Mouse (Mus musculus) stomach, embryonic 14.5 days (tissue): ENCODE results near the gene Mapk1ip1l. TPM values are rescaled to one million over a fixed set of nuclear protein-coding genes. Genes with fewer than 3 reads are reported as not detected.

Experiments used
- ATAC-seq: fragments of 200-750 bp; cut with Nextera tagmentation; 2 replicates; pipeline ENCODE4 v1.8.0; 2017; ENCODE audit warnings: low read depth, moderate TSS enrichment; ENCODE audit not compliant: insufficient number of reproducible peaks, insufficient read depth, low FRiP score
- H3K27ac ChIP-seq: fragments of 300-500 bp; sonication (generic); 2 replicates; pipeline ENCODE4 v1.5.1; 2014; ENCODE audit warnings: mild to moderate bottlenecking, low read length, moderate library complexity, mixed read lengths
- H3K27me3 ChIP-seq: fragments of 300-500 bp; sonication (generic); 2 replicates; pipeline ENCODE4 v1.6.1; 2014; ENCODE audit warnings: low read length, control low read depth, mixed read lengths; ENCODE audit not compliant: control insufficient read depth, insufficient read depth
- H3K36me3 ChIP-seq: fragments of 300-500 bp; sonication (generic); 2 replicates; pipeline ENCODE4 v1.6.1; 2014; ENCODE audit warnings: mild to moderate bottlenecking, control low read depth, low read length, moderate library complexity, mixed read lengths; ENCODE audit not compliant: control insufficient read depth, insufficient read depth
- H3K4me1 ChIP-seq: fragments of 300-500 bp; sonication (generic); 2 replicates; pipeline ENCODE4 v1.6.1; 2014; ENCODE audit warnings: low read length, control low read depth, mixed read lengths; ENCODE audit not compliant: control insufficient read depth, insufficient read depth
- H3K4me2 ChIP-seq: fragments of 300-500 bp; sonication (generic); replicated peaks from 2 replicates; pipeline ENCODE4 v1.6.1; 2014; ENCODE audit warnings: low read depth, low read length, control low read depth
- H3K4me3 ChIP-seq: fragments of 300-500 bp; sonication (generic); 2 replicates; pipeline ENCODE4 v1.5.1; 2014; ENCODE audit warnings: low read depth, low read length, control low read depth
- H3K9ac ChIP-seq: fragments of 300-500 bp; sonication (generic); replicated peaks from 2 replicates; pipeline ENCODE4 v1.6.1; 2014; ENCODE audit warnings: low read depth, mild to moderate bottlenecking, control low read depth, low read length, moderate library complexity, mixed read lengths
- H3K9me3 ChIP-seq: fragments of 300-500 bp; sonication (generic); 2 replicates; pipeline ENCODE4 v1.6.1; 2016; ENCODE audit warnings: low read depth, low read length, control low read depth; ENCODE audit not compliant: control insufficient read depth
- WGBS: fragments of 180-500 bp; shearing (Covaris S2); extraction: QIAGEN DNeasy Blood & Tissue Kit; methylation state at CpG from one replicate; pipeline ENCODE4 v1.1.7; 2014; 5-methylcytosine and 5-hydroxymethylcytosine counted together
- polyA plus RNA-seq: library from polyadenylated mRNA; unstranded; fragments of >200 nt; fragmentation: Nextera tagmentation; extraction: Ambion mirVana; gene quantifications from 2 replicates; pipeline ENCODE4 v1.2.1, GENCODE M21; 2014

The Mapk1ip1l gene
- polyA plus RNA-seq, 1 experiment from 2014 or later, result 84.3 TPM

DNA sequence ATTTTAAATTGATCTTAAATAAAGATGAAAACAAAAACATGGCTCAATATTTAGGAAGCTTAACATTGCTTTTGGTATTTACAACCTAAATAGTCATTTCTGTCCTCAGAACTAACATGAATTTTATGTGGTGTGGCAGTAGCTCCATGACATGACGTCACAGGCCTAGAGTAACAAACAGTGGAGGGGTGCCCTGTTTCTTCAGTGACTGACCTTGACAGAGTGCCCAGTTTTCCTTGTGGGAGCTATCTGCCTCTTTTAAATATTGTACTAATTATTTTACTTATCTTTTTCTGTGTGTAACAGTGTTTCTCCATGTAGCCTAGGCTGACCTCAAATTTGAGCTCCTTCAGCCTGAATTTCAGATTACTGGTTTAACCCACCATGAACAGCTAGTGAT is 6.3 kb upstream of the Mapk1ip1l start:
- Histone ChIP-seq H3K27me3 (no peaks in the 10 kb centered on the region), H3K4me2 (no peak overlapping the region), H3K9ac (no peak overlapping the region), H3K36me3 (no peaks in the 10 kb centered on the region; the same call in 1 of the 2 replicates), H3K4me1 (no peaks in the 10 kb centered on the region), H3K4me3 (no peak overlapping the region), H3K27ac (no peak overlapping the region), H3K9me3 (no peaks in the 10 kb centered on the region)
- no peak for ATAC-seq
- WGBS, result 83% methylated on average over 1 of the region's 1 CpGs

DNA sequence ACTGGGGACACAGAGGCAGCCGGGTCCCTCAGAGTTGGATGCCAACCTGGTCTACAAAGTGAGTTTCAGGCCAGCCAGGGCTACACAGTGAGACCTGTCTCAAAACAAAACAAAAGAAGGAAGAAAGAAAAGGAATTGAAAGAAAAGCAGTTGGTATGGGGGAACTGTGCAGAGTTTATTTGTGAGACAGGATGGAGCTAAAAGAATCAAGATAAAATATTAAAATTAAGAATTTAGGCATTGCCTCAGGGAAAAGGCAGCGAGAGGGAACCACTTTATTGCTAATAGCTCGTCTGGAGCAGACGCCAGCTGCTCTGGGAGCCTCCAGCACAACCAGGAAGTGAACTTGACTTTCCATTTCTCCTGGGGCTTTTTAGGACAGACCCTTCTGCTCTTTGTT is 3.9 kb upstream of the Mapk1ip1l start:
- Histone ChIP-seq H3K9me3 (no peaks in the 10 kb centered on the region), H3K27ac (no peak overlapping the region), H3K4me3 (no peak overlapping the region), H3K27me3 (no peaks in the 10 kb centered on the region), H3K9ac (no peak overlapping the region), H3K4me2 (no peak overlapping the region), H3K4me1 (0 out of 2 replicates have a peak, but pooled peaks cover 3% of the 10 kb centered on the region), H3K36me3 (no peaks in the 10 kb centered on the region; the same call in 1 of the 2 replicates)
- no peak for ATAC-seq
- 57% methylated on average over 4 of the region's 4 CpGs for WGBS

DNA sequence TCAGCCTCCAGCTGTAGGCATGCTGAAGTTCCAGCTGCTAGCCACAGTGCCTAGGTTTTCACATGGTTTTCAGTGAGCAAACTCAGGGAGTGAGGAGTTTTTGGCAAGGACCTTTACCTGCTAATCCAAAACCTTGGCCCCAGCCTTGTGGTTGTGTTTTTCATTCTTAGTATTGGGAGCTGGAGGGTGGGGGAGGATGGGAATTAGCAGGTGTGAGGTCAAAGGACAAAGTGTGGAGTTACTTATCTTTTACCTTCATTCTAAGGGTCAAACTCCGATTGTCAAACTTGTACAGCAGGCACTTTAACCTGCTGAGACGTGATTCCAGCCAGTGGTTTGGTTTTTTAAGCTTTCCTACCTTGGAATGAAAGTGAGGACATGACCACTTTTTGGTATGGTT is 1.8 kb upstream of the Mapk1ip1l start:
- Histone ChIP-seq H3K4me2 (no peak overlapping the region), H3K4me3 (no peak overlapping the region), H3K9ac (no peak overlapping the region), H3K36me3 (no peaks in the 10 kb centered on the region), H3K27me3 (no peaks in the 10 kb centered on the region), H3K9me3 (no peaks in the 10 kb centered on the region), H3K27ac (no peak overlapping the region), H3K4me1 (peaks cover 9% of the 10 kb centered on the region)
- 33% methylated on average over 2 of the region's 2 CpGs for WGBS
- no peak for ATAC-seq

DNA sequence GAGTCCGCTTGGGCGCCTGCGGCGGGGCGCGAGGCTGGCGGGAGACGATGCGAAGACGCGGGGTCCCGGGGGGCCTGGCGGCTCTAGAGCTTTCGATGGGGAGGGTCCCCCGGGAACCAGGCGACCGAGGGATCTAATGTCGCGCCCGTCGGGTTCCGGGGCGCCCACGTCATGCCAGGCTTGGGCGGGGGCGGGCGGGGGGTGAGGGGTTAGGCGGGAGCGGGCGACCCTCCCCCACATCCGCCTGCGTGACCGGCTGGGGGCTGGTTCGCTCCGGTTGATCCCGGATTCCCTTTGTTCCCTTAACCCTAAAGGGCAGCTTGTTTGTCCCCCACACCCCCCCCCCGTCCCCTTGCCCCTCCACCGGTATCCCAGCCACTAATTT is 334 bp downstream of the Mapk1ip1l start:
- 1% methylated on average over 35 of the region's 38 CpGs for WGBS
- H3K4me2 ChIP-seq, result peak overlapping the region; percentile 67
- peak overlapping the region; percentile 97 for H3K4me3 ChIP-seq
- peak; percentile 73 for ATAC-seq
- H3K36me3 ChIP-seq, result peaks cover 5% of the 10 kb centered on the region; the same call in 1 of the 2 replicates
- no peaks in the 10 kb centered on the region for H3K9me3 ChIP-seq
- peaks cover 9% of the 10 kb centered on the region for H3K4me1 ChIP-seq
- H3K27ac ChIP-seq, result peak overlapping the region; percentile 95
- H3K9ac ChIP-seq, result peak overlapping the region; percentile 98
- no peaks in the 10 kb centered on the region for H3K27me3 ChIP-seq

DNA sequence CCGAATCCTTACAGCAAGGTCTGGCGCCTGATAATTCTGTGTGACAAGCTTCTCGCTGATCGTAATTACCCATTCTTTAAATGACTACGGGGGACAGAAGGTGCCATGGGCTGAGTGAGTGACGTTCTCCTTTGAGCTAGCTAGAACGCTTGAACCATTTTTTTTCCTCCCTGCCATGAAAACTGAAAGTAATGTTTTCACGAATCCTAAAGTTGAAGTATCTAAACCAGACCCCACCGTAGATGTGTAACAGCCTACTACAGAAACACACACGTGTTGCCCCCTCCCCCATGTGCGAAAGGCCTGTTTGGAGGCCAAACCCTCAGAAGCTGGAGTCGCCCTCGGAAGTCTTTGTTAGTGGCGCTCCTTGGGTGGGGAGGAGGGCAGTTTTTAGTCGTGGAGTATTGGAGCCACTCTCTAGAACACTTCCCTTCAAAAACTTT is 774 bp downstream of the Mapk1ip1l start:
- peak; percentile 17; the same call in 1 of the 2 replicates for ATAC-seq
- Histone ChIP-seq H3K4me1 (peaks cover 9% of the 10 kb centered on the region), H3K27ac (peak overlapping the region; percentile 95), H3K36me3 (peaks cover 6% of the 10 kb centered on the region; the same call in 1 of the 2 replicates), H3K27me3 (no peaks in the 10 kb centered on the region), H3K9me3 (no peaks in the 10 kb centered on the region), H3K9ac (peak overlapping the region; percentile 98), H3K4me2 (peak overlapping the region; percentile 67), H3K4me3 (peak overlapping the region; percentile 97)
- WGBS, result under 1% methylated on average over 15 of the region's 15 CpGs

DNA sequence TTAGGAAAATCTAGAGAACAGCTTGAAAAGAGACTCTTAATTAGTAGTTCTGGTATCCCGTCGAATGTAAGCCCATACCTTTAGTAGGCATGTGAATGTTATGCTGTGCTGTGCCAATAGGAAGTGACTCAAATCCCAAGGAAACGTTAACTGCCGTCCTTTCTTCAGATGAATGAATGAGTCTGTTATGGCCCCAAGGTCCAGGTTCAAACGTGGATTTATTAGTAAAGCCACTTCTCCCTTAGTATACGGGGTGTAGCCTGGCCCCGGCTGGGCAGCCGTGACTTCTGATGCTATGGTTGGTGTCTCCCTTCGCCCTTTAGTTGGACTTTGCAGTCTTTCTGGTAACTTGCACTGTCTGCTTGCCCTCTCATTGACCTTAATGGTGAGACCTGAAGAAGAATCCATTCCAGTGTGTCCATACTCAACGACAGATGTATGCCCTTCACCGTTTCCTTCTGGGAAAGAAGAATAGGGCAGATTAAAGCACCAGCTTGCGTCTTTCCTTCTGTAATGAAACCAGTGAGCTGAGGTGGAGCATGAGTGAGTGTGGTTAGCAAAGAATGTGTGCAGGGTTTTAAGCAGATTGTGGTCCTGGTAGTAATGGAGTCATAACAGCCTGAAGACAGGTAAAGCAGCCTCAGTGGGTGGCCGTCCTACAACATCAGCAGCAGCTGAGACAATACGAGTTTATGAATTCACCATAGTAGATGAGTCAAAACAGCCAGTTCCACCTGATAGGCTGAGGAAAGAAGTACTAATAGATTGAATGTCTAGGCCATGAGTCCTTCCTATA is 5.0 kb downstream of the Mapk1ip1l start:
- WGBS, result 79% methylated on average over 14 of the region's 14 CpGs
- no peak overlapping the region for H3K9ac ChIP-seq

DNA sequence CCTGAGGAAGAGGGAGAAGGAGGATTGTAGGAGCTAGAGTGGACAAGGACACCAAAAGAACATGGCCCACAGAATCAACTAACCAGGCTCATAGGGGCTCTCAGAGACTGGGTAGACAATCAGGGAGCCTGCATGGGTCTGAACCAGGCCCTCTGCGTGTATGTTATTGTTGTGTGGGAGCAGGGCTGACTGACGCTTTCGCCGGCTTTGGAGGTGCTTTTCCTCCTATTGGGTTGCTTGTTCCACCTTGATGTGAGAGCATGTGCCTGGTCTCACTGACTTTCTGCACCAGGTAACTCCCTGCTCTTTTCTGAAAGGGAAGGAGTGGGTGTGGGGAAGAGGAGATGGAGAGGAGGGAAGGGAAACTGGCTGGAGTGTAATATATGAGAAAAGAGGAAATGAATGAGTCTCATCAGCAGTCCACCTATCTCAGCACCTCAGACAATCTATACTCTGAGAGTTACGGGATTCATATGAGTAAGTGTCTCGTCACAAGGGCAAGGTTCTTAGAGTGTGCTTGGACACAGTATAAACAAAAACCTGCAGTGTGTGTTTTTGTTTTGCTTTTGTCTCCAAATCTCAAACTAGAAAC is 6.8 kb downstream of the Mapk1ip1l start:
- no peaks in the 10 kb centered on the region for H3K9me3 ChIP-seq
- peaks cover under 1% of the 10 kb centered on the region for H3K4me1 ChIP-seq
- 86% methylated on average over 6 of the region's 6 CpGs for WGBS
- no peak for ATAC-seq
- H3K4me3 ChIP-seq, result no peak overlapping the region
- no peak overlapping the region for H3K27ac ChIP-seq
- H3K36me3 ChIP-seq, result peaks cover 15% of the 10 kb centered on the region
- H3K27me3 ChIP-seq, result no peaks in the 10 kb centered on the region
- no peak overlapping the region for H3K9ac ChIP-seq
- no peak overlapping the region for H3K4me2 ChIP-seq

More for the DNA sequence above, 5.0 kb downstream of the Mapk1ip1l start:
- ATAC-seq, result no peak
- H3K4me2 ChIP-seq, result no peak overlapping the region
- H3K4me1 ChIP-seq, result peaks cover 6% of the 10 kb centered on the region
- H3K36me3 ChIP-seq, result peaks cover 6% of the 10 kb centered on the region; the same call in 1 of the 2 replicates
- no peaks in the 10 kb centered on the region for H3K27me3 ChIP-seq
- no peak overlapping the region for H3K4me3 ChIP-seq
- H3K9me3 ChIP-seq, result no peaks in the 10 kb centered on the region
- H3K27ac ChIP-seq, result no peak overlapping the region

DNA sequence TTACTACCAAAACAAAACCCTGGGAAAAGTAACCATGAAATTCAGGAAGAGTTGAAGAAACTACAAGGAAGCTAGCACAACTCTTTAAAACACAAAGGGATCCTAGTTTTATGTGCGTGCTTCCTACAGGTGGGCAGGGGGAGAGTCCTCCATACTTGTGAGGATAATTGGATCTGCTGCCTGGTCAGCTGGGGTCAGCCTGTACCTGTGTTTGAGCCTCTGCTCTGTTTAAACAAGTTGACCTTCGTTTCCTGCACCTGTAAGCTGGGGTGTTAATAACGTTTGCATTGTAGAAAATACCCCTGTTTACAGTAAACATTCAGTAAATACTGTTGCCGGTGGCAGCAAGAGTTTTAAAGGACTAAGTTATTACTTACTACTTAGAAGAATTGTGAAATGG is 7.9 kb downstream of the Mapk1ip1l start:
- WGBS, result 77% methylated on average over 4 of the region's 4 CpGs
- Histone ChIP-seq H3K27me3 (no peaks in the 10 kb centered on the region), H3K9me3 (no peaks in the 10 kb centered on the region), H3K4me2 (no peak overlapping the region), H3K36me3 (peaks cover 24% of the 10 kb centered on the region), H3K4me3 (no peak overlapping the region), H3K4me1 (no peaks in the 10 kb centered on the region), H3K9ac (no peak overlapping the region), H3K27ac (no peak overlapping the region)
- no peak for ATAC-seq
